Mouse (Mus musculus) forebrain, embryonic 11.5 days (tissue): ENCODE measurements around the gene Fam45a. TPM values are rescaled to one million over a fixed set of nuclear protein-coding genes. Genes with fewer than 3 reads are reported as not detected.
"Not testable (repeated sequence)": the region's sequence is repeated elsewhere in the genome, so short reads cannot be mapped to it uniquely, and the experiment has no call there.

Experiments
- ATAC-seq: fragments of 200-750 bp; cut with Nextera tagmentation; replicated peaks from 2 replicates; pipeline ENCODE4 v1.8.0; 2017; ENCODE audit warnings: moderate TSS enrichment; ENCODE audit not compliant: low FRiP score
- DNase-seq: peaks from one replicate; pipeline ENCODE4 v3.0.0-alpha.2; 2017; ENCODE audit warnings: low spot score
- H3K27ac ChIP-seq: fragments of 300-500 bp; sonication (generic); 2 replicates; pipeline ENCODE4 v1.5.1; 2014; ENCODE audit warnings: low read depth, low read length
- H3K27me3 ChIP-seq: fragments of 300-500 bp; sonication (generic); 2 replicates; pipeline ENCODE4 v1.6.1; 2014; ENCODE audit warnings: mild to moderate bottlenecking, low read length, mixed read lengths; ENCODE audit not compliant: control insufficient read depth, insufficient read depth
- H3K36me3 ChIP-seq: fragments of 300-500 bp; sonication (generic); 2 replicates; pipeline ENCODE4 v1.6.1; 2014; ENCODE audit warnings: mild to moderate bottlenecking, low read length, moderate library complexity, mixed read lengths; ENCODE audit not compliant: control insufficient read depth, insufficient read depth
- H3K4me1 ChIP-seq: fragments of 300-500 bp; sonication (generic); replicated peaks from 2 replicates; pipeline ENCODE4 v1.6.1; 2014; ENCODE audit warnings: low read length, mixed read lengths; ENCODE audit not compliant: control insufficient read depth, insufficient read depth
- H3K4me2 ChIP-seq: fragments of 300-500 bp; sonication (generic); 2 replicates; pipeline ENCODE4 v1.6.1; 2014; ENCODE audit warnings: low read depth, mild to moderate bottlenecking, low read length, moderate library complexity, mixed read lengths; ENCODE audit not compliant: severe bottlenecking
- H3K4me3 ChIP-seq: fragments of 300-500 bp; sonication (generic); 2 replicates; pipeline ENCODE4 v1.5.1; 2014; ENCODE audit warnings: low read depth, low read length
- H3K9ac ChIP-seq: fragments of 300-500 bp; sonication (generic); 2 replicates; pipeline ENCODE4 v1.6.1; 2014; ENCODE audit warnings: low read length
- H3K9me3 ChIP-seq: fragments of 300-500 bp; sonication (generic); 2 replicates; pipeline ENCODE4 v1.6.1; 2016; ENCODE audit warnings: low read length, mixed read lengths; ENCODE audit not compliant: control insufficient read depth
- WGBS: fragments of 180-500 bp; shearing (Covaris S2); extraction: QIAGEN DNeasy Blood & Tissue Kit; methylation state at CpG from one replicate; pipeline ENCODE4 v1.1.7; 2014; 5-methylcytosine and 5-hydroxymethylcytosine counted together
- polyA plus RNA-seq: library from polyadenylated mRNA; unstranded; fragments of >200 nt; fragmentation: Nextera tagmentation; extraction: Ambion mirVana; gene quantifications from 2 replicates; pipeline ENCODE4 v1.2.1, GENCODE M21; 2014

Gene Fam45a
- polyA plus RNA-seq, 1 experiment from 2014 or later = 37.1 TPM

DNA sequence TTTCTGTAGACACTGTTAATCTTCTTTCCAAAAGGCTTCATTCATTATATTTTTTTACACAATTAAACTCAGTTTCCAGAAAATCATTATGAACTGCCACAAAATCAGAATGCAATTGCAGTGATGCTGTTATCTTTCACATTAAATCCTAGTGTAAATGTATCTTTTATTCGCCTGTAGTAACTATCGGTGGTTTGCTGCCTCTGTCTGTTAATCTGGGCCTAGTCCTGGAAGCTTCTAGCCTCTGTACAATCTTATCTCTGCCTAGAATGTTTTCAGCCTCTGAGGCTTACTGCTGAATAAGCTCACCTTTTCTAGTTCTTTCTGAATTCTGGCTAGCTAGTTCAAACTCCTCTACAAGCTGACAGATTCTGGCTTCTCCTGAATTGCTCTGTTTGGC is 1.5 kb upstream of the Fam45a start:
- no peak overlapping the region for H3K27ac ChIP-seq
- no peak overlapping the region for H3K4me2 ChIP-seq
- no peaks in the 10 kb centered on the region for H3K27me3 ChIP-seq
- H3K4me3 ChIP-seq = no peak overlapping the region
- ATAC-seq = no peak
- no peaks in the 10 kb centered on the region for H3K4me1 ChIP-seq
- DNase-seq = no peak
- no peaks in the 10 kb centered on the region for H3K9me3 ChIP-seq
- H3K9ac ChIP-seq = no peak overlapping the region
- H3K36me3 ChIP-seq = no peaks in the 10 kb centered on the region
- 94% methylated on average over 2 of the region's 2 CpGs for WGBS

DNA sequence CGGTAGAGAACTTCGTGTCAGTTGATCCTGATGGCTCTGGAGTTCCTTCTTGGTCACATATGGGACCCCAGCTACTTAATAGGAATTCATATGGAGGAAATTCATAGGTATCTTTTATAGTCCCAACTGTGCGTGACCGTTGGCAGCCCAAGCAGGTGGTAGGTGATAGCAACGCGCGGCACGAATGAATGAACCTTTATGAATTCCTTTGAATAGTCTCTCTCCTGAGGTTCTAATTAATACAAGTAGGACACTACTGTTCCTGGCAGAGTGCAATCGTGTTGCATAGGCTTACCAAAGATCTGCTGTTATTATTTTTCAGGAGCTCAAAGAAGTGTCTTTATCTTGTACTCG is 628 bp downstream of the Fam45a start:
- no peak overlapping the region for H3K27ac ChIP-seq
- H3K4me3 ChIP-seq = peak overlapping the region; percentile 78
- ATAC-seq = no peak

DNA sequence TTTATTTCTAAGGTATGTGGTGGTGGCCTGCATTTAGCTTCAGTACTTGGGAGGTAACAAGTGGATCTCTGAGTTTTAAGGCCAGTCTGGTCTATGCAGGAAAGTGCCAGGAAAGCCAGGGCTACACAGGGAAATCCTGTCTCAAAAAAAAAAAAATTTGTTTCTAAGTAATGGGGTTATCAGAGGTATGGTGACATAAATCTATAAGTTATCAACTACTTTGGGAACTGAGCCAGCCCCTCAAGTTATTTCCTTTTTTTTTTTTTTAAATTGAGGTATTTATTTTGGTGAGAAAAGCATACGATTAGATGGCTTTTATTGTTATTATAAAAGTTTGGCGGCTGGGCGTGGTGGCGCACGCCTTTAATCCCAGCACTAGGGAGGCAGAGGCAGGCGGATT is 1.7 kb downstream of the Fam45a start:
- ATAC-seq (no peak), DNase-seq (no peak)
- no peak overlapping the region for H3K9ac ChIP-seq
- no peak overlapping the region for H3K27ac ChIP-seq
- 97% methylated on average over 6 of the region's 6 CpGs for WGBS
- no peaks in the 10 kb centered on the region for H3K27me3 ChIP-seq
- H3K9me3 ChIP-seq = no peaks in the 10 kb centered on the region
- H3K4me2 ChIP-seq = no peak overlapping the region
- no peaks in the 10 kb centered on the region for H3K36me3 ChIP-seq
- no peaks in the 10 kb centered on the region for H3K4me1 ChIP-seq
- H3K4me3 ChIP-seq = no peak overlapping the region

More for the DNA sequence above, 628 bp downstream of the Fam45a start:
- Histone ChIP-seq H3K27me3 (no peaks in the 10 kb centered on the region), H3K4me1 (no peaks in the 10 kb centered on the region), H3K4me2 (peak overlapping the region; percentile 71), H3K9ac (peak overlapping the region; percentile 79), H3K36me3 (no peaks in the 10 kb centered on the region), H3K9me3 (no peaks in the 10 kb centered on the region)
- DNase-seq = no peak
- 26% methylated on average over 10 of the region's 10 CpGs for WGBS

DNA sequence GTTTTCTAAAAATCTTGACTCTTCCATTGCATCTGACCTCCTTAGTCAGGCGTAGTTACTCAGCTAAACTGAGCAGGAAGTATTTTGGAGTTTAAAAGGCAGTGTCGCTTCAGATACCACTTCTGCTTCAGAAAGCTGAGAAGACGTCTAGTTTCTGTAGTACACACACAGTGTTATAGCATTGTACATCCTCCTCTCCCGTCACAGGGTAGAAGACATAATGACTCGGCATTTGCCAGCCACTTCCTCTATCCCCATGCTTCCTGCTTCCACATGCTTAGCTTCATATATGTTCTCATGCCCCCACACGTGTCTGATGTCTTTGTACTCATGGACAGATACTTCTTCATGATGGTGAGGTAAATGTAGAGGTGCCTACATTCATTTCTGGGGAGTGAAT is 7.3 kb downstream of the Fam45a start:
- H3K9me3 ChIP-seq = no peaks in the 10 kb centered on the region
- no peaks in the 10 kb centered on the region for H3K27me3 ChIP-seq
- no peaks in the 10 kb centered on the region for H3K4me1 ChIP-seq
- DNase-seq (no peak), ATAC-seq (no peak)
- WGBS = 90% methylated on average over 6 of the region's 6 CpGs
- H3K4me3 ChIP-seq = no peak overlapping the region
- no peaks in the 10 kb centered on the region for H3K36me3 ChIP-seq
- H3K27ac ChIP-seq = no peak overlapping the region
- no peak overlapping the region for H3K9ac ChIP-seq
- H3K4me2 ChIP-seq = no peak overlapping the region

DNA sequence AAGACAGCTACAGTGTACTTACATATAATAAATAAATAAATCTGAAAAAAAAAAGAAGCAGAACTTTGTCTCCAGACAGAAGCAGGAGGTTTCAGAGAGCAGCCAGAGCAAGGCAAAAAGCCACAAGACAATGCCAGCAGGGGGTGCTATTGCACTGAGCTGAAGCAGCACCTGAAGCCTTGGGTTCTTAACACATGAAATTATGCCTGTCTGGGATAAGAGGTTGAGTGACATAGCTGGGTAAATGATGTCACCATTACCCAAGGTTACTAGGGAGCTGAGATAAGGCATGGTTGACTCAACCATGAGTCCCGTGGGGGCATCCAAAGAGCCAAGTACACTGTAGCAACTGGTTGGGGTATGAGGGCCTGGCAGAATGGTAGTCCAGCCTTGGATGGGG is 26.4 kb downstream of the Fam45a start:
- no peak overlapping the region for H3K9ac ChIP-seq
- no peak overlapping the region for H3K4me3 ChIP-seq
- WGBS = 73% methylated on average over 1 of the region's 1 CpGs
- peaks cover 3% of the 10 kb centered on the region; the same call in 1 of the 2 replicates for H3K36me3 ChIP-seq
- H3K27ac ChIP-seq = no peak overlapping the region
- ATAC-seq = no peak
- peak; percentile 80 for DNase-seq
- no peaks in the 10 kb centered on the region for H3K4me1 ChIP-seq
- no peaks in the 10 kb centered on the region for H3K9me3 ChIP-seq
- H3K4me2 ChIP-seq = no peak overlapping the region
- H3K27me3 ChIP-seq = no peaks in the 10 kb centered on the region

DNA sequence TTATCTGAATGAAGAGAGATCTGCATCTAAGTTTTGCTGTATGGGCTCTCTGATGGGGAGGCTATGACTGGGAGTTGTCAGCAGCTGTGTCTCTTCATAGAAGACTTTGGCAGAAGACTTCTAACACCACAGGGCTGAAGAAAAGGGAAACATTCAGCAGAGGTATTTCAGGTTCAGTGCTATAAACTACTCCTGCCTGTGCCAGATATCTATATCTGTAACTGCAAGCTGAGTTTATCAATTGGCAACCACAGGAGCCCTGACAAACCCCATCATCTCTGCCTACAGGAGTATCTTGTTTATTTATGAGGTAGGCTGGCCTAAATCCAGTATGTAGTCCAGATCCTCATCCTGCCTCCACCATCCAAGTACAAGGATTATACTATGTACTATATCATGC is 31.9 kb downstream of the Fam45a start:
- H3K9me3 ChIP-seq = no peaks in the 10 kb centered on the region
- H3K36me3 ChIP-seq = no peaks in the 10 kb centered on the region; the same call in 1 of the 2 replicates
- ATAC-seq = no peak
- no peaks in the 10 kb centered on the region for H3K4me1 ChIP-seq
- H3K27ac ChIP-seq = no peak overlapping the region
- no peak overlapping the region for H3K4me3 ChIP-seq
- no peaks in the 10 kb centered on the region for H3K27me3 ChIP-seq
- no peak overlapping the region for H3K9ac ChIP-seq
- no peak for DNase-seq
- no peak overlapping the region for H3K4me2 ChIP-seq

DNA sequence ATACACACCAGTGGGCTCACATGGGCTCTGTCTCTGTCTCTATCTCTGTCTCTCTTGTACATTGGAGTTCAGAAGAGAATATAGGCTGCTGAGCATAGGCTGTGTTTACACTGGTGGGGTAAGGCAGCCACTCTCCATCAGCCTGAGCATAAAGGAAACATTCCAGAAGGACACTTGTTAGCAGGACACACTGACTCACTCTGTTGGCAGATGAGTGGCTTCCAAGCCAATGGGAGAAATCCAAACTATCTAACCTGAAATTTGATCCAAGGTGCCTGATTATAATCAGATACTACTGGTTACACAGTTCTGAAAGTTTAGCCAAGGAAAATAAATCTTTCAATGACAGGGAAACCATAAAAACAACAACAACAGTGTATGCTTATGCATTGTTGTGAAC is 34.3 kb downstream of the Fam45a start:
- H3K27ac ChIP-seq = no peak overlapping the region

DNA sequence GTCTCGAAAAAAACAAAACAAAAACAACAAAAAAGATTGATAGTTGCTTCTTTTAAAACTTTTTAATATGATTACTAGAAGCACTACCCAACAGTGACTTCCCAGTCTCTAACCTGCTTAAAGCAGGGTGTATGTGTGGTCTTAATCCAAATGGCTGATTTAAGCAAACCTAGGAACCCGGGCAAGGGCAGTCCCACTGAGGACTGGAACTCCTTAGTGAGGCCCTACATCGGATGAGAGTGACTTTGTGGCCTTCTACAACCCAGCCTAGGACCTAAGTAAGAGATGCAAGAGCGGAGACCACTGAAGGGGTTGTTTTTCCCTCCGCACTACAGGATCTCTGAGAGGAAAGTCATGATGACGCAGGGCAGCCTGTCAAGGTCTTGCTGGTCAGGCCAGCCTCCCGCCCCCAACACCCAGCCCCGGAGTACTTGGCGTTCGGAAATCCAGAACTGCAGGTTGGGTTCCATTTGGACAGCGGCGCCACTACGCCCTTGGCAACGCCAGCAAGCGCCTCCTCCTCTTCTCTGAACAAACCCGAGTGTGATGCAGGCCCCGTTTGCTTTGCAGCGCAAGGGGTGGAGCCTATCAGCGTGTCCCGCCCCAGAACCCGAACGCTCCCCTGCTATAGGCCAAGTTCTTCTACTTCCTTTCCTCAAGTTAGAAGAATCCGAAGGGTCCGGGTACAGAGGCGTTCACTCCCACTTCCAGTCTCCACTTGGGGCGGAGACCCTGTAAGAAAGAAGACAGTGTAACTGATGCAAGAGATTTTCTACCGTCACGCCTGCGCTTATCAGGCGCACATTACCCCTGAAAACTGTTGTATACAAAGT is 49.7 kb downstream of the Fam45a start, which contains the start of gene Sfxn4:
TSS of gene Sfxn4 (minus strand) at position 612 of the 833 bp plus-strand sequence.
- H3K27me3 ChIP-seq = no peaks in the 10 kb centered on the region
- 4% methylated on average over 30 of the region's 30 CpGs for WGBS
- H3K36me3 ChIP-seq = no peaks in the 10 kb centered on the region
- peak within 1 kb of the TSS; percentile 49 for H3K4me3 ChIP-seq
- peak within 1 kb of the TSS; percentile 31; the same call in 1 of the 2 replicates for H3K27ac ChIP-seq
- H3K4me1 ChIP-seq = no peaks in the 10 kb centered on the region
- H3K9me3 ChIP-seq = no peaks in the 10 kb centered on the region
- peak; percentile 92 for DNase-seq
- peak; percentile 99 for ATAC-seq
- H3K9ac ChIP-seq = peak within 1 kb of the TSS; percentile 72
- H3K4me2 ChIP-seq = peak within 1 kb of the TSS; percentile 62

More for the DNA sequence above, 34.3 kb downstream of the Fam45a start:
- ATAC-seq (no peak), DNase-seq (no peak)
- no peaks in the 10 kb centered on the region for H3K4me1 ChIP-seq
- H3K4me3 ChIP-seq = no peak overlapping the region
- H3K9me3 ChIP-seq = no peaks in the 10 kb centered on the region
- no peak overlapping the region for H3K9ac ChIP-seq
- no peak overlapping the region for H3K4me2 ChIP-seq
- H3K27me3 ChIP-seq = no peaks in the 10 kb centered on the region
- no peaks in the 10 kb centered on the region for H3K36me3 ChIP-seq

DNA sequence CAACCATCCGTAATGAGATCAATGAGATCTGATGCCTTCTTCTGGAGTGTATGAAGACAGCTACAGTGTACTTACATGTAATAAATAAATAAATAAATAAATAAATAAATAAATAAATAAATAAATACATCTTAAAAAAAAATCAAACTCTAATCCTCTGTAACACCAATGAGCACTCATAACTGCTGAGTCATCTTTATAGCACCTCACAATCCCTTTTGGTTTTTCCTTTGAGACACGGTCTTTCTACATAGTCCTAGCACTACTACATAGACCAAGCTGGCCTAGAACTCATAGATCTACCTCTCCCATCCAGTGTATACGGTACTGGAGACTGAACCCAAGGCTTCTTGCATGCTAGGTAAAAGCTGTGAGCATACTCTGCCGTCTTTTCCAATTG is 54.8 kb downstream of the Fam45a start:
- H3K9me3 ChIP-seq, H3K27me3 ChIP-seq, H3K4me2 ChIP-seq, H3K27ac ChIP-seq, H3K4me3 ChIP-seq, H3K36me3 ChIP-seq, ATAC-seq, DNase-seq, H3K9ac ChIP-seq, H3K4me1 ChIP-seq: not testable (repeated sequence)
- 97% methylated on average over 4 of the region's 4 CpGs for WGBS
